Mouse (Mus musculus) lung, postnatal 14 days (tissue): ENCODE data around the gene Lag3.
"Not testable (repeated sequence)": the region's sequence is repeated elsewhere in the genome, so short reads cannot be mapped to it uniquely, and the experiment has no call there.

Experiments
- DNase-seq: peaks from one replicate; pipeline ENCODE4 v3.0.0; 2021

Gene Lag3

DNA sequence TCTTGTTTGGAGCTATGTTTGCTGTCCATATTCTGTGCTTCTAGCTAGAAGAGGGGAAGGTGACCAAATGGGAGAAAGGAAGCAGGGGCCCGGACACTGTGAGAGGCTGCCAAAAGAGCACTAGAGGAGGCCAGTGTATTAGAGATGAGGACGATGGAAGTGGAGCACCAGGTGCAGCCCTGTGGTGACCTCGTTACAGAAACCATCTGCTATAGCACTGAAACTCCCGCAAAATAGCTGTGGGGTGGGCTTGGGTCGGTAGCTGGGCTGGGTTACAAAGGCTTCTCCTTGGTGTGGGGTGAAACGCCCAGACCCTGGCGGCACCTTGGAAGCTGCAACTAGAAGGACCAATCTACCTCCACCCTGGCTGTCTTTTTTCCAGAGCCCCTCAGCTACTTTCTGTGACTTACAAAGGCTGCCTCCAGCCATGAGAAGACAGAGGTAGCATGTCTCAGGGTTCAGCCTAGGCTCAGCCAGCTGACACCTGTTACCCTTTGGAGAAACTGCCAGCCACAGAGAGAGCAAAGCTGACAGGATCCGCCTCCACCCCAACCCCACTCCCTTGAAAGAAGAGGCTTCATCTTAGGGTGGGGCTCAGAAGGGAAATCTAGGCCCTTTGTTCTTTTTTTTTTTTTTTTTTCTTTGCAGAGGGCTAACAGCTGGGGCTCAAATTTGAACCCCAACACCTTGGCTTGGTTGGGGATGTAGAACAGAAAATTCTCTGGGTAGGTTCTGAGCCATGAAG is 11.3 kb downstream of the Lag3 start:
- DNase-seq = no peak

DNA sequence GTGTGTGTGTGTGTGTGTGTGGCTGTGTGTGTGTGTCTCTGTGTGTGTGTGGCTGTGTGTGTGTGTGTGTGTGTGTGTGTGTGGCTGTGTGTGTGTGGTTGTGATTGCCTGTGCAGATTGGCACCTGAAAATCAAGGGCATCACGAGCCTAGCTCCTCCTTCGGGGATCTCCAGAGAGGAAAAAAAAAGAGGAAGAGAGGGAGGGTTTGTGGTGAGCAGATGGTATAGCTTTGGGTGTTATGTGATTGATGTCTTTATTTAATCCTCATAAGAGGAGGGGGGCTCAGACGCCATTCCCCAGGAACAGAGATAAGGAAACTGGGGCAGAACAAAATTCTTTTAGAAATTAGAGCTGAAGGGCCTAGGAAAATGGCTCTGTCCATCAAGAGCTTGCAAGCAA is 13.1 kb downstream of the Lag3 start:
- no peak for DNase-seq

DNA sequence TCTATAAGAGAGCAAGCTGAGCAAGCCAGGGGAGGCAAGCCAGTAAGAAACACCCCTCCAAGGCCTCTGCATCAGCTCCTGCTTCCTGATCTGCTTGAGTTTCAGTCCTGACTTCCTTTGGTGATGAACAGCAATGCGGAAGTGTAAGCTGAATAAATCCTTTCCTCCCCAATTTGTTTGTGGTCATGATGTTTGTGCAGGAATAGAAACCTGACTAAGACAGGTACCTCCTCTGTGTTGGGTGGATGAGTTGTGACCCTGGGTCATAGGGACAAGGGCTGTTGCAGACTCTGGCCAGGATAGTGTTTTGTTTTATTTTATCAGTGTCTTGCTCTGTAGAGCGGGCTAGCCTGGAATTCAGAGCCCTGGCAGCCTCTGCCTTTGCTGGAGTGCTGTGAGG is 17.4 kb downstream of the Lag3 start:
- DNase-seq = not testable (repeated sequence)

DNA sequence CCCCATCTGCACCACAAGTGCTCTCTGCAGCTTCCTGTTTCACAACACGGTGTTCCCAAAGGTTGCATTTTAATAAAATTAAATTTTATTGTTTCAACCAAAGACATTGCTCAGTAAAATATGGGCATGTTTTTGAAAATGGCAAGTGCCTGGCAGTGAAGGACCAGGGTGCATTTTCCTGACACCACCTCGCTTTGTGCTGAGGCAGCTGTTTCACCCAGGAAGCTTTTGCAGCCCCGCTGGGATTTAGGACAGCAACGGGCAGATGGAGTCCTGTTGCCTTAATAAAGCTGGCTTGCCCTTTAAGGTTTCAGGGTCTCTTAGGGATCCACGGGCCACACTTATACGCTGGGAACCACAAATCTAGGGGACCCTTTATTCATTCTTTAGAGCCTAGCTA is 20.5 kb downstream of the Lag3 start:
- no peak for DNase-seq

DNA sequence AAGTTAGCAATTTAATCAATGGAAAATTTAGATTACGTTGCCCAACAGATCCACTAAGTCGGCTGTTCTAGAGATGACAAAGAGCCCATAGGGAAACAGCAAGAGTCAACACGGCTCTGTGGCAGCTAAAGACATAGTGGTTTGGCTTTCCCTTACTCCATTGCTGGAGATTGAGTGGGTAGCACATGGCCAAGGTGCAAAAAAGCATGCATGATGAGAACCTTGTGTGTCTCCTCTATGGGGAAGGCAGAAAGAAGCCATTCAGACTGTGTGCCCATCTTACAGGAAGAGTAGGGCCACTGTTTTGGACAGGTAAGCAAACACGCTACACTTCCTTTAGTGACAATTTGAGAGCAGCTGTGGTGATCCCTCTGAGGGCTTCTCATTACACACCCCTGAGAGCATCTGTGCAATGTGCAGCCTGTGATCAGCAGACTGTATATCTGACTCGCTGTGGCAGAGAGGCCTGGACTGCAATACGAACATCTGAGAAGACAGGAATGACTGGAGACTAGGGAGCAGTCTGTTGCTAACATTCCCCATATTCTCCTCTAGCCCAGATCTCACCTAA is 22.9 kb downstream of the Lag3 start:
- DNase-seq = no peak

DNA sequence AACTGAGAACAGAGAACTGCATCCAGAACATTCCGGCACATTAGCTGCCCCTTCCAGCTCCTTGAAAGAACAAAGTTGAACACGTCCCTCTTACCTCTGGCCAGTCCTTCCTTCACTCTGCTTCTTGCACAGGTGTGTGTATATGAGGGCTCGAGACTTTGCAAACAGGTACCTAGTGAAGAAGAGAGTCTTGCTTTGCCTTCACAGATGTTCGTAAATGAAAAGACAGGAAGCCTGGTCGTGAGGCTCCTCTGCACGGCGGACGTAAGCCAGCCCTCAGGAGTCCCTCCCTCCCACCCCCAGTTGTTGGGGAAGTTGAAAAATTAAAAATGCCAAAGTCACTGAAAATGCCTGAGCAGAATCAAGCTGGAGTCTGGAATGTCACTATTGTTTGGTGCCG is 23.5 kb downstream of the Lag3 start, which contains the start of gene Cd4:
Gene Cd4, minus strand, starts transcription at position 236 of the 400 bp plus-strand sequence.
- no peak for DNase-seq

DNA sequence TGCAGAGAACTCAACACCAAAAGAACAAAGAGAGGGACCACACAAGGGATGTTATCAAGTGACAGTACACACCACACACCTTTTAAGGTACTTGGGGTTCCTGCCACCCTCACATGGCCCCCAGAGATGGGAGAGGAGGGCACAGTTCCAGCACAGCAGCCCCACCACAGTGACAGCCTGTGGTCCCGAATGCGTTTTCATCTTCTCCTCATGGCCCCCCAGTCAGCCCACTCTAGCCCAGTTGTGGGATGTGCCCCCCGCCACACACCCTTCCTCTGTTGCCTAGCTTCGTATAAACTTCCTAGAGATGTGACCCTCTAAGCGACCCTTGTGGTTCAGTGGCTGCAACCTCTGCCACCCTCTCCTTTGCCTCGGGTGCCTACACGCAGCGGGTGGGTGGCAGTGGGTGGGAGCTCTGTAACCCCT is 25.5 kb downstream of the Lag3 start:
- no peak for DNase-seq

DNA sequence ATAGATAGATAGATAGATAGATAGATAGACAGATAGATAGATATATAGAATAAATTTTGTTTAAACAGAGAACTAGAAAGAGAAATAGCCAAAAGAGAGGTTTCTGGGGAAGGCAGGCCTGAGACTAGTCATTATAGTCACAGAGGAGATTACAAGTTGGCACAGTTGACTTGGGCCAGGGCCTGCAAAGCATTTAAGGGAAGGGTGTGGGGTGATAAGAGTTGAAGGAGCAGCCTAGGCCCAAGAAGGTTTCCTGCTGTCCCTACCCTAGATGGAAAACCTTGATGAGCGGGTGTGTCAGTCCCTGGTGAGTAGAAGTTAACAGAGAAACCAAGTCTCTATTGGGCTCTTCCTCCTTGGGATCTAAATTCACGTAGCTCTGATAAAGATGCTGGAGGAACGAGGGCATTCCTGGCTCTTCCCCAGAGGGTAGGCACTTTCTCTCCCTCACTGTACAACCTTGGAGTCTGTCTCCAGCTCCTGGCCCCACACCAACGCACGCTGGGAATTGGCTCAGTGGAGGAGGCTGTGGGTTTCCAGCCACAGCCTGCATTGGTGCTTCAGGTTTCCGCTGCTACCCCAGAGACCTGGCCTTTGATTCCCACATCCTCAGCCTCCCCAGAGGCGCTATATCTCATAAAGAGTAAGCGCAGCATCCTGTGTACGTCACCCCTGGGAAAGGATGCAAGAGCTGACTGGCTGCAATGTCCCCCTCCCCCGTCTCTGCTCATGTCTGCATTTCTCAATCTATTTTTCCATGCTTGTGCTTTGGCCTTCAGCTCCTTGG is 26.6 kb downstream of the Lag3 start:
- DNase-seq = no peak

DNA sequence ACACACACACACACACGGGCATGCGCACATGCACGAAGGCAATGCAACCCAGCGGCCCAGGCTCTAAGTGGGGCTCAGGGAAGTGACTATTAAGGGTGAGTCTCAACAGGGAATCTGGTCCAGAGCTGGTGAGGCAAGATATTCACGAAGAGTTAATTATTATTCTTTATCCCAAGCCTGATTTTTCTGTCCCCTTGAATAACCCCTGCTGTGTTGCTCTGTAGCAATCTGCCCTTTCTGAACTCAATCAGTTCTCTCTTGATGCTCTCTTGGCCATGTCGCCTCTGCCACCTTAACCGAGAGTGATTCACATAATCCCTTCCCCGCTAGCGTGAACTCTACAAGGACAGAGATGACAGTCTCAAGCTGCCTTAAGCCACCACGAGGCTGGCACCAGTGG is 28.2 kb downstream of the Lag3 start:
- no peak for DNase-seq

DNA sequence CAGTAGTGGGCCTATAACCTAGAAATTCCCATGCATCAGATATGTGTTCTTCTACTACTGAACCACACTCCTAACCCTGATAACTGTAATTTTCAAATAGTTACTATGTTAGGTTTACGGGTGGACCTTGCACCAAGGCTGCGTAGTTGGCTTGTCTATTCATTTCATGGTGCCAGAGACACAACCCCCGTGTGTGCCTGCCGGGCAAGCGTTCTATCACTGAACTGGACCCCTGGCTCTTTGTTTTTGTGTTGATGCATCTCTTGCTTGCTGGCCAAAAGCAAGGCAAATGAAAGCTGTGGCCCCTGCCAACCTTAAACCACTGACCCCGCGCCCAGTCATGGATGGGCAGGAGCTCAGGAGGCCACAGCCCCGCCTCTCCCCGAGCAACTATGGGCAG is 29.7 kb downstream of the Lag3 start:
- no peak for DNase-seq

DNA sequence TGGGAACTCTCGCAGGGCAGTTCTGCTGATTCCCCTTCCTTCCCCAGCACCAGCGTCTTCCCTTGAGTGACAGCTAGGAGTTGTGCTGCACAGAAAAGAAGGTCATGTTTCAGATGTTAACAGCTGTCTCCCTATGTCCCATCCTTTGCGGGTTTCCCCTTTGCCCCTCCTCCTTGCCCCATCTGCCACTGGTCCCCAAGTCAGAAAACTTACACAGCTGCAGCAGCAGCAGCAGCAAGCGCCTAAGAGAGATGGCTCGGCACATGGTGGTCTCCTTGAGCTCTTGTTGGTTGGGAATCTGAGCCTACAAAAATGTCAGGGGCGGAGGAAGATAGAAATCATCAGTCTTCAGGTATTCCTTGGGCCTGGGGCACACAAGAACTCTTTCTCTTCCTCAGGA is 32.1 kb downstream of the Lag3 start:
- DNase-seq = no peak

DNA sequence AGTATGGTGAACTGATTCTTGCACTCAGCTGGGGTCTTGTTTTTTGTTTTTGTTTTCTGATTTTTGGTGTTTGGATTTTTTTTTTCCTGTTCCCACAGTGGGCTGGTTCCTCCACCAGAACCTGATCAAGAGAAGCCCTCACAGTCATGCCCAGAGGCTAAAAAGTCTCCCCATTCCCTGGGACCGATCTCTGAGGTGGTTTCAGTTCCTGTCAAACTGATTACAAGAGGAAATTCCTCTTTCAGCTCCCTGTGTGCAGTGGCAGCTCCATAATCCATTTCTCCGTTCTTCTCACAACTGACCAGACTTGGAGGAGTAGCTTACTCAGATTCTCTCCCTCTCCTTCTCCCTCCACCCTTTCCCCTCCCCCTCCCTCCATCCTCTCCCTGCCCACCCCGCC is 37.2 kb downstream of the Lag3 start:
- no peak for DNase-seq

DNA sequence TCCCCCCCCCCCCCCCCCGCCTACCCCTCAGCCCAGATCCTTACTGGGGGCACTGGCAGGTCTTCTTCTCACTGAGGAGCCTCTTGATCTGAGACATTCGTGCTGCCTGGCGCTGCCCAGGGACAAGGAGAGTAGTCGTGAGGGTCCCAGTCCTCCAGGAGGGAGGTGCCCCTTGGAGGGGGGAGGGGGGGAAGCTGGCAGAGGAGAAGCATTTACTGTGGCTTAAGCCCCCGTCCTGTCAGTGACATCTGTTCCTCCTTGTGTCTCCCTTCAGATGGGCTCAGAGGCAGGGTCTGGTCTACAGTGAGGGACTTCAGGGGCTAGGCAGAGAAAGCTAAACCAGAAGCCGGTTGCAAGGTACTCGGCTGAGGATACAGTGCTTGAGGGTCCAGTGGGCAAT is 44.9 kb downstream of the Lag3 start:
- DNase-seq = no peak

DNA sequence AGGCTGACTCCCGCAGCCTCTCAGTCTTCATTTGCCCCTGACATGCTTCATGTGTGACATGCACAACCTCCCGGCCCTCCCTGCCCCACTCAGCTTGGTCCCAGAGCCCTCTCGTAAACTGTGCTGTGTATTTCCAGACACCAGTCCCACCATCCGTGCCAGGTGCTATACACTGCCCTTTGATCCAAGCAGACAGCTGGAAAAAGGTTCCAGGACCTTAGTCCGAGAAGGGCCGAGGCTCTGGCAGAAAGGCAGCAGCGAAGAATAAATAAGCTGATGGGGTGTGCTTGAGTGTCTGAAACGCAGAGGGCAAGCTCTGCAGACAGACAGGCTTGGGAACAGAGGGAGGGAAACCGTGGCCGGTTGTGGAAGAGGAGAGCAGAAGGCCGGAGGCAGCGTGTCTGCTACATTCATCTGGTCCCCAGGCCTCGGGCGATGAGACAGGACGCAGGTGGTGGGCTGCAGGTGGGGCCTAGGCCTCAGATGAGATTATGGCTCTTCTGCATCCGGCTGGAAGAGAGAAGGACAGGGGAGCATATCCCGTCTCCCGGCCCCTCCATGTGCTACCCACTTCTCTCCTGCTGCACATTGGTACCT is 45.6 kb downstream of the Lag3 start:
- no peak for DNase-seq

DNA sequence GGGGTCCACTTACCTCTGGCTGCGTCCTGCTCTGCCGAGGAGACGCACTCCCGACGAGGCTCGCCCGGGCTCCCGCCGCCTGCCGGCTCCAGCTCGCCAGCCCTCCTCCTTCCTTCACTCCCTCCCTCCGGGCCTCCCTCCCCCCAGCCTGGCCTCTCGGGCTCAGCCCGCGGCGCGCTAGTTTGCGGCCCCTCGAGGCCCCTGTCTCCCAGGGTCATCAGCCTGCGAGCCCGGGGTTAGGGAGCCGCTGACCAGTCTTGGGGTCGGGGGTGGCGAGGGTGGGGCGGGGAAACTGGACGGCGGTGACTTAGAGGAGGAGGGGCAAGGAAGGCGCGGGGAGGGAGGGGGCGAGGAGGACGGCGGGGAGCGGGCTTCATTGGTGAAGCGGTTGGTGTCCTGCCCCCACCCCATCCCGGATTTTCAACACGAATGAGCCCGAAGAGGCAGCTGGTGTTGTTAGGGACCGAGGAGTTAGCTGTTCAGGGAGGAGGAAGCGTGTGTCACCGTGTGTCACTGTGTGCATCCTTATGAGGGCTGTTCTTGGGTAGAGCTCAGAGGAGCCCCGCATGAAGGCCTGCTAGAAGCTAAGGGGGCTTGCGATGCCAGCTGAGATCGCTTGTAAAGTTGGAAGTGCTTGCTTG is 47.7 kb downstream of the Lag3 start, which contains the start of gene Gpr162:
Gene Gpr162, minus strand, starts transcription at position 326 of the 641 bp plus-strand sequence.
- peak; percentile 57 for DNase-seq

DNA sequence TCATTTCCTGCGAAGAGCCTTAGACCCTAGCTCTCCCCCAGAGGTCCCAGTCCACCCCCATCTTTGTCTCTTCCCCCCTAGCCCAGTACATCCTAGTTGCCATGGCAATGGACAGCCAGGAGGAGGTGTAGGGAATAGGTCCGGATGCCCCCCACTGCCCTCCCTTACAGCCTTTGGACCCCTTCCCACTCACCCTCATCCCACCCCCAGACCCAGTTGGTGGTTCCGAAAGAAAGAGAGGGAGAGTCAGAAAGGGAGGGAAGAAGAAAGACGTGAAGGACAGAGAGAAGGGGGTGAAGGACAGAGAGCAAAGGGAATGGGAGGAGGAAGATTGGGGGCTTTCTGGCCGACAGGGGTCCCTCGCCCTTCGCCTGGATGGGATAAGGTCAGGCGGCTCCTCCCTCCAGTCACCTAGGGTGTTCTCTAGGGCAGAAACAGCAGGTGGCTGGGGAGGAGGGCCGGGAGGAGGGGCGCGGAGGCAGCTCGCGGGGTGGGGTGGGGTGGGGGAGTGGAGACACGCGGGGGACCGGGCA is 48.3 kb downstream of the Lag3 start:
- no peak for DNase-seq

DNA sequence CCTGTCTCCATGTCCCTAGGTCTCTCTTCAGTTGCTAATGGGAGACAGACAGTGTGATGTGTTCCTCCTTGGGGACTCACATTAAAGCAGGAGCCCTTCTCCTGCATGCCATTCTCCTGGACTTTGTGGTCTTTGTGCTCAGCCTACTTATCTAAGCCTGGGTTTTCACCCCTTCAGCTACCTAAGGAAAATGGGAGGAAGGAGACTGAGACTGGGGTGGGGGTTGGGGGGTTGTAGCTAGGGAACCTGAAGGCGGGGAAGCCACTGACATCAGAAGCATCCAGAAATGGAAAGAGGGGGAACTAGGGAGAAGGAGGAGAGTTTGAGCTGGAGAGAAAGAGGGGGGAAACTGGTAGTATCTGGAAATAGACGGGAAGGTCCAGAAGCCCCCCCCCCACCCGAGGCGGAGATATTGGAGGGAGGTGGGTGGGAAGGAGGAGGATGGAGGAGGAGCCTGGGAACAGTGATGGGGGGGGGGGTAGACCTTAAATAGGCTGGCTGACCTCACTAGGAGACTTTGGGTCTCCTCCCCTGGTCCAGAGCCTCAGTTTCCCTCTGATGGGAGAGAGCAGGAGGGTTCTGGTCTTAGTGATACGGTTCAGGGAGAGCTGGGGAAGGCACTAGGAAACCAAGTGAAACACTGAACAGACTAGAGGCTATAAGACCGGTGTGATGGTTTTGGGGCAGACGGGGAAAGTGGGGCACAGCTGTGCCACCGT is 48.9 kb downstream of the Lag3 start:
- DNase-seq = no peak

DNA sequence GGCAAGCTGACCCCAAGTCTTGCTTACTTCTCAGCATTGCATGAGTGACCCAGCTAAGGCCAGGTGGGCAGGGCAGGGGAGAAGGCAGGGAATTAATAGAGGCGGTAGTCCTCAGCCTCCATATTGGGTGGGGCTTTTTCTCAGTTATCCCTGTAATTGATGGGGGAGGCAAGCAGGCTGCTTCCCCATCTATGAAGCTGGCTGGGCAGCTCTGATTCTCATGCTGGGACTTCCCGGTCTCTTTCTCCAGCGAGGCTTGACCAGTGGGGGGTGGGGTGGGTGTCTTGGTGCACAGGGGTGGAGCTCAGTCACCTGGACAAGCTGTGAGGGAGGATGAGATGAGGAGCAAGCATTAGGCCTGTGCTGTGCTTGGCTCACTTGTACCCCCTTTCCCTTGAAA is 49.7 kb downstream of the Lag3 start:
- no peak for DNase-seq

DNA sequence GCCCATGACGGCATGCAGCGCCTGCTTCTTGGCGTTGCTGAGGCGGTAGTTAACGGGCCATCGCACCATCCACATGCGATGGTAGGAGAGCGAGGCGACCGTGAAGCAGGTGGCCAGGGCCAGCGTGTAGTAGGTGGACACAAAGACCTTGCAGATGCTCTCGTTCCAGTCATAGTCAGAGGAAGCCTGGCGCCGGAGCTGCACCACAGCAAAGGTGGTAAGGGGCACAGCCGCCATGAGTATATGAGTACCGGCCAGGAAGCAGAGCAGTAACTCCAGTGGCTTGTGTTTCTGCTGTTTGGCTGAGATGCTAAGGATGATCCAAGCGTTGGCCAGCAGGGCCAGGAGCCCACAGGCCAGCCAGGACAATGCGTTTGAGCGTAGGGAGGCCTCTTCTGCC is 50.2 kb downstream of the Lag3 start:
- no peak for DNase-seq

DNA sequence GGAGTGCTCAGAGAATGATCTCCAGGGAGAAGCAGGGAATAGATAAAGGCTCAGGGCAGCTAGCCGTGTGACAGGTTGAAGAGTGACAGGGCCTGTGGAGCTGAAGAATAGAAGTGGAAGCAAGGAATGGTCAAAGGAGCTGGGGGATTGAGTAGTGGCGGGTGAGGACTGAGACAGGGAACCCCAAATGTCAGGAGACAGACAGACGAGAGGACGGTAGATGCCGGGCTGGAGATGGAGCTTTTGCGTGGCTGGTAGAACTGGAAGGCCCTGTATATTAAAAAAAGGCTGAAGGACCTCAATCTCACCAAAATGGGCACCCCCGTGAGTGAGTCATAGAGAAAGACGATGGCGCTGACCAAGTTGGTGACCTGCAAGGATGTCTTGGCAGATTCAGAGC is 51.0 kb downstream of the Lag3 start:
- no peak for DNase-seq

DNA sequence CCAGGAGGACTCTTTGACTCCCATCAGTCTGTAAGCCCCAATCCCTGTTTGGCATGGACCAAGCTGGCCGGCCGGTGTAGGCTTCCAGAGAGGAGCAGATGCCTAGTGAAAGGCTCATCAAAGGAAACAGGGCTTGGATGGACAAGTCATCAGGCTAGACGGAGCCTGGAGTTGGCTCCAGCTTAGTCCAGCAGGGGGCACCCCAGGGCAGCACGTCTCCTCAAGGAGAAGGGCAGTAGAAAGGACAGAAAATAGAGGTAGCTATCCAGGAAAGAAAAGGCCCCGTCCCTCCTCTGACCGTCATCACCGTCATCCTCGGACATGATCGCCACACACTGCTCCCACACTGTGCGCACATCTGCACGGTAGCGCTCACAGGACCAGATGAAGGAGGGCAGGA is 51.8 kb downstream of the Lag3 start:
- peak; percentile 92 for DNase-seq
